Mouse (Mus musculus) liver, embryonic 16.5 days (tissue): ENCODE data around the gene Cyba. TPM values are rescaled to one million over a fixed set of nuclear protein-coding genes. Genes with fewer than 3 reads are reported as not detected.

Experiments
- ATAC-seq: fragments of 200-750 bp; cut with Nextera tagmentation; 2 replicates; pipeline ENCODE4 v1.8.0; 2017; ENCODE audit warnings: low read depth, mild to moderate bottlenecking, moderate number of reproducible peaks, moderate library complexity
- H3K27ac ChIP-seq: fragments of 300-500 bp; sonication (generic); 2 replicates; pipeline ENCODE4 v1.5.1; 2014; ENCODE audit warnings: mild to moderate bottlenecking, low read length
- H3K27me3 ChIP-seq: fragments of 300-500 bp; sonication (generic); 2 replicates; pipeline ENCODE4 v1.6.1; 2014; ENCODE audit warnings: low read depth, low read length, mixed read lengths; ENCODE audit not compliant: control insufficient read depth, insufficient read depth
- H3K36me3 ChIP-seq: fragments of 300-500 bp; sonication (generic); 2 replicates; pipeline ENCODE4 v1.6.1; 2014; ENCODE audit warnings: mild to moderate bottlenecking; ENCODE audit not compliant: control insufficient read depth, insufficient read depth
- H3K4me1 ChIP-seq: fragments of 300-500 bp; sonication (generic); 2 replicates; pipeline ENCODE4 v1.6.1; 2014; ENCODE audit warnings: low read depth, low read length, mixed read lengths; ENCODE audit not compliant: control insufficient read depth
- H3K4me2 ChIP-seq: fragments of 300-500 bp; sonication (generic); 2 replicates; pipeline ENCODE4 v1.6.1; 2014; ENCODE audit warnings: low read depth, low read length, mixed read lengths
- H3K4me3 ChIP-seq: fragments of 300-500 bp; sonication (generic); 2 replicates; pipeline ENCODE4 v1.5.1; 2014; ENCODE audit warnings: low read depth, mild to moderate bottlenecking, low read length
- H3K9ac ChIP-seq: fragments of 300-500 bp; sonication (generic); 2 replicates; pipeline ENCODE4 v1.6.1; 2014; ENCODE audit warnings: low read depth, low read length
- H3K9me3 ChIP-seq: fragments of 300-500 bp; sonication (generic); replicated peaks from 2 replicates; pipeline ENCODE4 v1.6.1; 2016; ENCODE audit warnings: low read length; ENCODE audit not compliant: control insufficient read depth
- WGBS: fragments of 180-500 bp; shearing (Covaris S2); extraction: QIAGEN DNeasy Blood & Tissue Kit; methylation state at CpG from one replicate; pipeline ENCODE4 v1.1.7; 2014; ENCODE audit not compliant: insufficient replicate concordance; 5-methylcytosine and 5-hydroxymethylcytosine counted together
- polyA plus RNA-seq: library from polyadenylated mRNA; unstranded; fragments of >200 nt; fragmentation: Nextera tagmentation; extraction: Ambion mirVana; gene quantifications from 2 replicates; pipeline ENCODE4 v1.2.1, GENCODE M21; 2015

Cyba gene
- polyA plus RNA-seq, 1 experiment from 2014 or later, result 191 TPM

DNA sequence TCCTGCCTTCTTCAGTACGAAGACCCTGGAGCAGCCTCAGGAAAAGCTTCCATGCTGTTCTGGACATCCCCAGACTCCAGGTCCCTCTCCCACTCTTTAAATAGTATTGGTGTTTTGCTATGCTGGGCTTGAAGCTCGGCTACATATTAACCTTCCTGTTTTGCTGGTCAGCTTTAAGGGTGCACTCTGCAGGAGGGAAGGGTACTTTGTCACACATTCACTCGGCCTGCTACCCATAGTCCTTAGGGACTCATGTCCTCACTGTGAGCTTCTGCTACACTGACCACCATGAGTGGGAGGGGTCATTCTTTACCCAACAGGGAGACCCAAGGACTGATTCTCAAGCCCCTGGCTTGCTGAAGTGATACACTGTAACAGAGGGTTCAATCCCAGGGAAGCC, 2.1 kb downstream of the Cyba start:
- H3K36me3 ChIP-seq, result peaks cover 4% of the 10 kb centered on the region; the same call in 1 of the 2 replicates
- H3K4me1 ChIP-seq, result peaks cover 20% of the 10 kb centered on the region
- H3K27me3 ChIP-seq, result peaks cover 7% of the 10 kb centered on the region
- H3K9ac ChIP-seq, result 0 out of 2 replicates have a peak overlapping the region, but pooled peaks have one; percentile 9
- peak overlapping the region; percentile 79 for H3K4me2 ChIP-seq
- 41% methylated on average over 3 of the region's 3 CpGs for WGBS
- H3K9me3 ChIP-seq, result peaks cover 2% of the 10 kb centered on the region
- no peak overlapping the region for H3K4me3 ChIP-seq
- H3K27ac ChIP-seq, result peak overlapping the region; percentile 62
- 0 out of 2 replicates have a peak, but pooled peaks have one; percentile 11 for ATAC-seq

- Histone ChIP-seq H3K4me1 (peaks cover 20% of the 10 kb centered on the region), H3K9me3 (no peaks in the 10 kb centered on the region; the same call in 1 of the 2 replicates), H3K4me2 (no peak overlapping the region; the same call in 1 of the 2 replicates), H3K27me3 (peaks cover 7% of the 10 kb centered on the region), H3K27ac (peak overlapping the region; percentile 62), H3K36me3 (no peaks in the 10 kb centered on the region), H3K9ac (0 out of 2 replicates have a peak overlapping the region, but pooled peaks have one; percentile 5), H3K4me3 (no peak overlapping the region)
- WGBS, result 46% methylated on average over 10 of the region's 10 CpGs
- peak; percentile 27; the same call in 1 of the 2 replicates for ATAC-seq
Observed at GRCm38 (mm10) chr8:122430058-122430636, 2.6 kb downstream of the Cyba start.

DNA sequence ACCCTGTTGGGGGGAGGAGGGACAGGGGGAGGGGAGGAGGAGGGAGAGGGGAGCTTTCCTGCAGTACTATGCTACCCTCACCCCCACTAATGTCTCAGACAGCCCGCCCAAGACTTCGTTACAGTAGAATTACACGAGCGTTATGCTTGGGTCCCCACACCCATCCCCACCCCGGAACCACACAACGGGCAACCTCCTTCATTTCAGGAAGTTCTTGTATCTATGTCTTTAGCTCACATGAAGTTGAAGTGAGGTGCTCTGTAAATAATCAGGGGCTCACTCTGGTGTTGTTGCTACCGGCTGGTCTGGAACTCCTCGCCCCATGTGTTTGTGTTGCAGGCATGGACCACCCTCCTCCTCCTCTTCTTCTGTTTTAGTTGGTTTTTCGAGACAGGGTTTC, 4.6 kb downstream of the Cyba start:
- no peak overlapping the region for H3K27ac ChIP-seq
- peaks cover 7% of the 10 kb centered on the region for H3K27me3 ChIP-seq
- peaks cover 16% of the 10 kb centered on the region for H3K4me1 ChIP-seq
- no peak overlapping the region for H3K9ac ChIP-seq
- H3K4me2 ChIP-seq, result no peak overlapping the region
- ATAC-seq, result no peak
- no peak overlapping the region for H3K4me3 ChIP-seq
- no peaks in the 10 kb centered on the region for H3K36me3 ChIP-seq
- 49% methylated on average over 9 of the region's 9 CpGs for WGBS
- no peaks in the 10 kb centered on the region for H3K9me3 ChIP-seq

DNA sequence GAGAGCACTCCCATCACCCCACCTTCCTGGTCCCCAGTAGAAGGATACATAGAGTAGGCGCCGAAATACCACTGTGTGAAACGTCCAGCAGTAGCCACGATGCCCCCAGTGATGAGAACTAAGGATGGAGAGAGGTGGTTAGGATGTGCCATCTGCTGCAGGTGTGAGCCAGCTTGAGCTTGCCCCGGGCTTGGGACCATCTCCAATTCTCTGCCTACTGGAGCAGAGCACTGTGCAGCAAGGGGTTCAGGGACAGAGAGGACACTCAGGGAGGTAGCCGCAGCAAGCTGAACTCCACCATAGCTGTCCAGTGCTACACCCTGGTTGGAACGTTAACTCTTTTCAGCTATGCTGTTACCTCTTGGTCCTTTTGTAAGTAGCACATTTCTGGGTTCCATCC, 5.1 kb downstream of the Cyba start:
- no peak overlapping the region for H3K27ac ChIP-seq
- ATAC-seq, result no peak

GRCm38 (mm10) chr8:122426145-122426544, 6.6 kb downstream of the Cyba start:
- Histone ChIP-seq H3K9ac (no peak overlapping the region), H3K27me3 (no peaks in the 10 kb centered on the region), H3K9me3 (no peaks in the 10 kb centered on the region), H3K4me1 (peaks cover 4% of the 10 kb centered on the region), H3K36me3 (no peaks in the 10 kb centered on the region), H3K4me2 (no peak overlapping the region), H3K4me3 (no peak overlapping the region), H3K27ac (no peak overlapping the region)
- ATAC-seq, result no peak; the same call in 1 of the 2 replicates
- WGBS, result 49% methylated on average over 9 of the region's 9 CpGs

More for the DNA sequence above, 5.1 kb downstream of the Cyba start:
- Histone ChIP-seq H3K4me2 (no peak overlapping the region), H3K4me3 (no peak overlapping the region), H3K4me1 (peaks cover 11% of the 10 kb centered on the region), H3K9ac (no peak overlapping the region), H3K9me3 (no peaks in the 10 kb centered on the region), H3K27me3 (peaks cover 4% of the 10 kb centered on the region; the same call in 1 of the 2 replicates), H3K36me3 (no peaks in the 10 kb centered on the region)
- 75% methylated on average over 7 of the region's 7 CpGs for WGBS

DNA sequence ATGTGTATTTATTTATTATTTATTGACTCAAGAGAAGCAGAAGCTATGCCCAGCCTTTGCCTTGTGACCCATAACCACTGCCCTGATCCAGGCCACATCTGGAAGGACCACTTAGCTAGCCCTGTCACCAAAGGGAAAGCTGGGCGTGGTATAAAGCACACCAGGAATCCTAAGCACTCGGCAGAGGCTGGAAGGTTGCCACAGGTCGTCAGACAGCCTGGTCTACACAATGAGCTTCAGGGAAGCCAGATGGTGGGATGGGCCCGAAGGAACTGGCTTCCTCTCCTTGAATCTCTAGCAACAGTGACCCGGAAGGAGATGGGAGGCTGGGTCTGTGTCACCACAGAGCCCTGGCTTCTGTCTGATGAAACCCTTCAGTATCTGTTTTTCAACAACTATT, 9.1 kb downstream of the Cyba start:
- 64% methylated on average over 5 of the region's 5 CpGs for WGBS
- Histone ChIP-seq H3K36me3 (no peaks in the 10 kb centered on the region), H3K9ac (no peak overlapping the region), H3K27me3 (no peaks in the 10 kb centered on the region), H3K4me1 (no peaks in the 10 kb centered on the region), H3K27ac (no peak overlapping the region), H3K4me2 (no peak overlapping the region), H3K9me3 (no peaks in the 10 kb centered on the region), H3K4me3 (no peak overlapping the region)
- ATAC-seq, result no peak

DNA sequence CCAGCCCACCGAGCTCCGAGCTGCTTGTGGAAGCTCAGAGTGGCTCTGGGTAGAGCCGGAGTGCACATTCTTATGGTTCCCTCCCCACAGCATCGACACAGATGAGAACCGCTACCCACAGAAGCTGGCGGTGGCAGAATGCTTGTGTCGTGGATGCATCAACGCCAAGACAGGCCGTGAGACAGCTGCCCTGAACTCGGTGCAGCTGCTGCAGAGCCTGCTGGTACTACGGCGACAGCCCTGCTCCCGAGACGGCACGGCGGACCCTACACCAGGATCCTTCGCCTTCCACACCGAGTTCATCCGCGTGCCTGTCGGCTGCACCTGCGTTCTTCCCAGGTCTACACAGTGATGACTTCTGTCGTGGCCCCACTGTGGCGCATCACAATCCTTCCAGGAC, 9.5 kb downstream of the Cyba start:
- Histone ChIP-seq H3K9me3 (no peaks in the 10 kb centered on the region), H3K36me3 (0 out of 2 replicates have a peak, but pooled peaks cover 2% of the 10 kb centered on the region), H3K4me1 (no peaks in the 10 kb centered on the region), H3K27me3 (no peaks in the 10 kb centered on the region), H3K9ac (no peak overlapping the region), H3K4me3 (no peak overlapping the region), H3K4me2 (no peak overlapping the region), H3K27ac (no peak overlapping the region)
- no peak for ATAC-seq
- WGBS, result 87% methylated on average over 24 of the region's 24 CpGs

- Histone ChIP-seq H3K9me3 (no peaks in the 10 kb centered on the region), H3K4me1 (no peaks in the 10 kb centered on the region), H3K27me3 (no peaks in the 10 kb centered on the region), H3K4me3 (no peak within 1 kb of the TSS), H3K27ac (no peak within 1 kb of the TSS), H3K36me3 (peaks cover 10% of the 10 kb centered on the region), H3K9ac (no peak within 1 kb of the TSS), H3K4me2 (no peak within 1 kb of the TSS)
- WGBS, result 69% methylated on average over 14 of the region's 14 CpGs
- ATAC-seq, result no peak
Observed at GRCm38 (mm10) chr8:122421376-122422070, 11.2 kb downstream of the Cyba start, which contains the start of gene Il17c. TSS of gene Il17c (plus strand) at chr8:122422020.
